Mouse (Mus musculus) CD8-positive naive resting alpha-beta T cell, adult 2 months (primary cell): ENCODE measurements around the gene Sez6l.
A peak's percentile ranks its signal among the peaks of the same experiment; 100 is the strongest.
"Not testable (repeated sequence)": the region's sequence is repeated elsewhere in the genome, so short reads cannot be mapped to it uniquely, and the experiment has no call there.

Experiments
- DNase-seq, 2 experiments: peaks; one replicate each; pipeline ENCODE4 v3.0.0; 2022; ENCODE audit warnings: low read depth in 2 of 2, low spot score in 2 of 2

Gene Sez6l

GRCm38 (mm10) chr5:112438535-112438934 is 138.4 kb downstream of the Sez6l start:
- DNase-seq, result no peak

GRCm38 (mm10) chr5:112433004-112433403 is 144.0 kb downstream of the Sez6l start:
- peak; percentile 55 to 68 for DNase-seq

DNA sequence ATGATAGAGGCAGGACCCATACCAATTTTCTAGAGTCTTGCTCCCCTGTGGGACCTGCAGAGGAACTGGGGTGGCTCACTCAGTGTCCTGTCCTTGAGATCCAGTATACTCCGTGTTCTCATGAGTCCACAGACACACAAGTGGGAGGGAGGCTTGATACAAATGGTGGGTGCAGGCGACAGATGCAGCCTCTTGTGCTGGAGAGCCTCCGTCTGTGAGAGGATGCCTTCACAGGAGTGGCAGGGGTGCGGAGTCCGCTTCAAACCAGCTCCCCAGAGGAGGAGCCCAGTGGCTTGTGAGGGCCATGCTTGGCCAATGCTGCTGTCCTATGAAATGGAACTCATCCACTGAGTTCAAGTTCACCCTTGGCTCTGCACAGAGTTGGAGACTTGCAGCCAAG is 145.0 kb downstream of the Sez6l start:
- DNase-seq, result no peak

DNA sequence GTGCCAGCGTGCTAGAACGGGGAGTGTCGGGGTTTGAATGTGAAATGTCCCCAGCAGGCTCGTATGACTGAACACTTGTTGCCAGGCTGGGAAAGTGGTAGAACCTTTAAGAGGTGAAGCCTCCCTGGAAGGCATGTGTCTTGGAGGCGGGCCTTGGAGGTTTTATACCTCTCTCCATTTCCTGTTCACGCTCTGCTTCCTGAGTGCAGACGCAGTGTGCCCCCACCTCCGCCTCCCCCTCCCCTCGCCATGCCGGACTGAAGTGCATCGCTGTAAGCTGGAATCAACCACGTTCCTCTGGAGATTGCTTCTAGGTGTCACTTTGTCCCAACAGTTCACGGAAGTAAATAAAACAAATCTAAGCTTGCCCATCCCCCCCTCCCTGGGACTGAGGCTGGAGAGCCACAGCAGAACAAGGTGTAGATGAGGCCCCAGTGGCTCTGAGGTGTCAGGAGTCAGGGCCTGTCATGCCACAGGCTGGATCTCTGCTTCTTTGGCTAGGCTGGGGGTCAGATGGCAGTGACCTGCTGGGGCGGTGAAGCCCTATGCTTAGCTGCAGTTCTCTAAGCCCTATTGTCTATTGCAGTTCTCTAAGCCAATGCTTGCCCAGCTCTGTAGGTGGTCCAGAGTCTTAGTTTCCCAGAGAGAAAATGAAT is 145.7 kb downstream of the Sez6l start:
- DNase-seq, result no peak

- DNase-seq, result peak in 1 of 2 experiments; percentile 33
These were observed 148.0 kb downstream of the Sez6l start for GRCm38 (mm10) chr5:112428944-112429343.

- DNase-seq, result peak; percentile 25 to 51
These were observed 149.7 kb downstream of the Sez6l start for GRCm38 (mm10) chr5:112427283-112427682.

- DNase-seq, result no peak
These were observed 150.3 kb downstream of the Sez6l start for GRCm38 (mm10) chr5:112426635-112427034.

- DNase-seq, result no peak
These were observed 157.4 kb downstream of the Sez6l start for GRCm38 (mm10) chr5:112419535-112419934.

DNA sequence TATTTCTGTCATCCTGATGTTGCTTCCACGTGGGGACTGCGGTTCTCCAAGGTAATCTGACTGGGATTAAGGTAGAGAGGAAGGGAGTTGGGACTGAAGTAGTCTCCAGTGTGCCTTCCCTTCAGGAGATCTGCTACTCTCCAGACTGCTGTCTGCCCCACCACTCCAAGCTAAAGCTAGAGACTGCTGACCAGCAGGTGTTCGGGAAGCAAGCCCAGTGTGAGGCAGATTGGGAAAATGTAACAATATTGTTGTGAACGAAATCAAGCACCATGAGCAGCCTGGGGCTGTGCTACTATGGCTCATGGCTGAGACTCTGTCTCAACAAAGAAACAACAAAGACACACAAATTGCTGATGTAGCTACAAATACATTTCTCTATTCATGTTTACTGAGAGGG is 159.0 kb downstream of the Sez6l start:
- DNase-seq, result no peak

- no peak for DNase-seq
These were observed 160.3 kb downstream of the Sez6l start for GRCm38 (mm10) chr5:112416673-112417072.

DNA sequence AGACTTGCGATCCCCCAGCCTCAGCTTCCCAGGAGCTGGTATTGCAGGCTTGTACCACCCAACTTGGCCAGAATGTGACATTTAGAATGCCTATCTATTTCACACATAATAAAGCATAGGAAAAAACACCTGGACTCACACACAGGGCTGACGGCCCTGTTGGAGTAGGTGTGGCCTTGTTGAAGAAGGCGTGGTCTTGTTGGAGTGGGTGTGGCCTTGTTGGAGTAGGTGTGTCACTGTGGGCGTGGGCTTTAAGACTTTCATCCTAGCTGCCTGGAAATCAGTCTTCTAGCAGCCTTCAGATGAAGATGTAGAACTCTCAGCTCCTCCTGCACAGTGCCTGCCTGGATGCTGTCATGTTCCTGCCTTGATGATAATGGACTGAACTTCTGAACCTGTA is 164.2 kb downstream of the Sez6l start:
- not testable (repeated sequence) for DNase-seq

- DNase-seq, result no peak
These were observed 165.3 kb downstream of the Sez6l start for GRCm38 (mm10) chr5:112411514-112412335.

- DNase-seq, result no peak
These were observed 165.9 kb downstream of the Sez6l start for GRCm38 (mm10) chr5:112411072-112411471.

GRCm38 (mm10) chr5:112409274-112409673 is 167.7 kb downstream of the Sez6l start:
- no peak for DNase-seq

- no peak for DNase-seq
These were observed 171.0 kb downstream of the Sez6l start for GRCm38 (mm10) chr5:112406017-112406416.

GRCm38 (mm10) chr5:112402437-112402836 is 174.5 kb downstream of the Sez6l start:
- DNase-seq, result no peak

DNA sequence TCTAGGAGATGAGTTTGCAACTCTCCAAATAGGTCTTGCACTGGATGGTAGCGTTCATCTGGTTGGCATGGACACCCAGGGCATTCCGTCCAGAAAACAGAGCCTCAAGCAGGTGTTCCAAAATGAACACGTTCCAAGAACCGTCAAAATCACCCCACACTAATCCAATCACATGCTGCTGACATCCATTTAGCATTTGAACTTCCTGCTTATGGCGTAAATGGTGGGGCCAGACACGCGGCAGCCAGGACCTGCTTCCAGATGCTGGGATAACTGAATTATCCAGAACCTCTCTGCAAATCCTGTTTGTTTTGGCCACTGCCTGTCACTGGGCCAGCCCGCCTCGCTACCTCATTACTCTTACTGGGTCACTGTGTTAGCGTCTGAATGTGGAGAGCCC is 177.7 kb downstream of the Sez6l start:
- no peak for DNase-seq

DNA sequence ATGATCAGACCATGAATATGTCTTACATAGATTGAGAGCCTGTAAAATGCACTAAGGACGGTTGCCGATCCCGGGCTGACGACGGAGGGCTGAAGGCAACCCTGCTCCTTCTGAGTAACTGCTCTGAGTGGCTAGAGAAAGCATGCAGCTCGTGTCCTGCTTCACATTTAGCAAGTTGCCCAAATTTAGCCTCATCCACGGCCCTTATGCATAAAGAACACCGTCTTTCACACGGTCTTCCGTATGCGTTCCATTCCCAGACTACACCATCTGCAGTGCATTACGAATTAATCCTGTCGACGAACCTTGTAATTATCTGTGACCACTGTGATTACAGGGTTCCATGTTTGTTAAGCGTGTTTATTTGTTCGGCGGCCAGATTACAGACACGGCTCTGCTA is 180.9 kb downstream of the Sez6l start:
- DNase-seq, result no peak

DNA sequence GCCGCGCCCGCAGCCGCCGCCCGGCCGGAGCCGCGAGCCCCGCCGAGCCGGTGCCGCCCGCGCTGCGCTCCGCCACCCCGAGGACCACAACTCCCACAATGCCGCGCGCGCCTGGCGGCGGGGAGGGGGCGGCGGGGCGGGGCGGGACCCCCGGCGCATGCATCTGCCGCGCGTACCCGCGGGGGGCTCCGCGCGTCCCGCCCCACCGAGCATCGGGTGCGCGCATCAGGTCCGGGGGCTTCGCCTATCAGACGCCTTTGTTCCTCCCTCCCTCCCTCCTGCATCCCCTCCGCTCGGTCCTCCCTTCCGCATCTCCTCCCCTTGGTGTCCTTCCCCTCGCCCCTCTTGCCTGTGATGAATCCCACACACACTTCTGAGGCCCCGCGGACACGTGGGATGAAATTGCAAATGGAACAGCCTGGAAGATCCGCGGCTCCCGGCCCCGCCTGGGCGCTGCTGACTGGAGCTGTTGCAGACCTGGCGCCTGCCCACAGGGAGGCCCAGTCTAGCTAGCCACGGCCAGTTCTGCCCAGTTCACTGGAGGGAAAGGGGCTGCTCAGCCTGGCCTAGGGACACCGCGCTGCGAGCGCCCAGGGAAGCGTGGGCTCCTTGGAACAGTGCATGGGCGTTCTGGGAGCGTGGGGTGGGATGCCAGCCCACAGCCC is 182.1 kb downstream of the Sez6l start, which contains the start of gene Asphd2:
Gene Asphd2 (minus strand): TSS at position 88 of the 665 bp plus-strand sequence.
- DNase-seq, result no peak

DNA sequence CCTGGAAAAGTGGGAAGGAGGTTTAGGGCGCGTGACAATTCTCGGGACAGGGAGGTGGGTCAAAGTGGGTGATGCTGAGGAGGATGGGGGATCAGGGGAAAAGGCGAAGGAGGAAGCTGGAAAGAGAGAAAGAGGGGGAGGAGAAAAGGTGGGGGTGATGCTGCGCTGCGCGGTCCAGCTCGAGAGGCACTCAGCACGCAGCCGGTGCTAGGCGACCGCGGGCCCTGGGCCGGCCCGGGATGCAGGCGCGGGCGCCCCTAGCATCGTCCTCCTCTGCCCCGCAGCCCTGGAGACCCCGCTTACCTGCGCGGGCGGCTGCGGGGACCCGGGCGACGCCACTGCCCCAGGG is 182.6 kb downstream of the Sez6l start:
- DNase-seq, result no peak

DNA sequence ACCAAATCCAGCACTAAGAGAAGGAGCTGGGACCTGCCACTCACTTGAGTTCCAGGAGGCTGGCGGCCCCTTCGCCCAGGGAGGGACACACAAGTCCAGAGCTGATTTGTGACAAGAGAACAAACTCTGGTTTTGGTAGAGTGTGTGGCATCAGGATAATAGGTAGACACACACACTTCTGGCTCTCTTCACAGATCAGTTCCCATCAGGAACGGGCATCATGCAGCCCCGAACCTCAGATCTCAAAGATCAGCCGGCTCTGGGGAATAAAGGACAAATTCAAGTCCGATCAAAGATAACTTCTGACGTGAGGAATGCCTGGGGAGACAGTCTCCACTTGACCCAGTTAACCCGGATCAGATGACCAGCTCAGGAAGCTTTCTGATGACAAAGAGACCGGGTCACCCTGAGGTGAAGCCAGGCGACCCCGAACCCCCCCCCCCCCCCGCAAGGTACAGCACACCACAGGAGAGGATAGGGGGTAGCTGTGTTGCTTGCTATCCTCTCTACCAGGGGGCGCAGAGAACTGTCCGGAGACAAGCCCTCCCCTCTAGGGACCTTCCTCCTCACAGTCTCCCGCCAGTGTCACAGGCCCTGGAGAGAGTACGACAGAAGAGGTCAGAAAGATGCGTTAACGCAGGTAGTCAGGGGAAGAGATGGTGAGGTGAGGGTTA is 183.1 kb downstream of the Sez6l start:
- no peak for DNase-seq
